Mouse (Mus musculus) kidney, adult 2 months (tissue): Measurements from ENCODE around the gene Rph3a.

Experiments used
- CTCF ChIP-seq: fragments of 200-500 bp; conservative IDR thresholded peaks from 2 replicates; pipeline ENCODE4 v1.5.1; 2011; ENCODE audit warnings: low read depth, mild to moderate bottlenecking, control low read depth, low read length, moderate library complexity, mixed read lengths; ENCODE audit not compliant: insufficient read depth, insufficient read length
- POLR2A ChIP-seq: fragments of 200-500 bp; IDR thresholded peaks from one replicate; pipeline ENCODE4 v1.6.1; 2011; ENCODE audit warnings: low read depth, low read length, control low read depth

GRCm38 (mm10) chr5:120942076-120942475 lies 67.8 kb downstream of the Rph3a start:
- no peak for TF ChIP-seq CTCF
- TF ChIP-seq POLR2A, result no peak
